Mouse (Mus musculus): ENCODE results near the gene Glud1.

- TF ChIP-seq POLR2A (IDR thresholded peaks at IDR 0.05; ENCODE audit: borderline replicate concordance, insufficient read depth, low read length), result no peak
- no peak for TF ChIP-seq CTCF (IDR thresholded peaks at IDR 0.05; ENCODE audit: borderline replicate concordance, insufficient read depth, low read depth, low read length)
Measured at GRCm38 (mm10) chr14:34297634-34298033, 12.9 kb upstream of the Glud1 start.
